Mouse (Mus musculus) stomach, postnatal 0 days (tissue): ENCODE data around the gene Yif1b.

Experiments used
- CTCF ChIP-seq: IDR thresholded peaks from 2 replicates; pipeline ENCODE4 v1.5.1; 2016; ENCODE audit warnings: antibody characterized with exemption, low read depth, mild to moderate bottlenecking, moderate library complexity
- EP300 ChIP-seq: optimal IDR thresholded peaks from 2 replicates; pipeline ENCODE3; 2016; ENCODE audit warnings: antibody characterized with exemption

- TF ChIP-seq CTCF (no peak), EP300 (no peak)
Measured at GRCm38 (mm10) chr7:29214236-29214635, 23.9 kb upstream of the Yif1b start.
